Comparison of ENCODE assay signal across 9 mouse cellular contexts in genomic region chr3:96565105-96565504, GRCm38 (mm10). TPM values are rescaled to one million over a fixed set of nuclear protein-coding genes. Genes with fewer than 3 reads are reported as not detected.
DNase-seq lines count a peak whose midpoint lies in the region; ATAC-seq lines count a peak whose summit lies in the region.
"Had no signal": no experiment of that assay in that cellular context is flagged by ENCODE, and none has a peak within 500 bp of the region (broad histone marks: within the 10 kb centered on the region; RNA-seq: fewer than 3 reads in every experiment).

No protein-coding gene starts in this region.

- H3K36me3 ChIP-seq in kidney, embryonic 15.5 days = peaks cover 15% of the 10 kb centered on the region
- H3K36me3 ChIP-seq in liver, embryonic 12.5 days = peaks cover 14% of the 10 kb centered on the region

- peak overlapping the region; percentile 90 for H3K27ac ChIP-seq in kidney, embryonic 15.5 days
- H3K27ac ChIP-seq in brown adipose tissue, adult 24 weeks (replicated peaks; ENCODE audit: low read depth, low read length) = peak overlapping the region; percentile 99
- peak overlapping the region; percentile 59 for H3K27ac ChIP-seq in liver, embryonic 12.5 days

- H3K9me3 ChIP-seq in kidney, embryonic 15.5 days (replicated peaks) = no peaks in the 10 kb centered on the region
- H3K9me3 ChIP-seq in liver, embryonic 12.5 days (replicated peaks) = no peaks in the 10 kb centered on the region

- ATAC-seq in kidney, embryonic 15.5 days (replicated peaks; ENCODE audit: low FRiP score) = no peak
- no peak for ATAC-seq in liver, embryonic 12.5 days

- WGBS in kidney, embryonic 15.5 days = 82% methylated on average over 3 of the region's 3 CpGs
- WGBS in liver, embryonic 12.5 days (ENCODE audit: insufficient replicate concordance) = 56% methylated on average over 3 of the region's 3 CpGs

- peaks cover 66% of the 10 kb centered on the region for H3K4me1 ChIP-seq in kidney, embryonic 15.5 days
- peaks cover 44% of the 10 kb centered on the region for H3K4me1 ChIP-seq in brown adipose tissue, adult 24 weeks (ENCODE audit: control insufficient read depth, insufficient read depth, insufficient read length, low read length)
- H3K4me1 ChIP-seq in liver, embryonic 12.5 days = peaks cover 65% of the 10 kb centered on the region

- no peak overlapping the region for H3K4me3 ChIP-seq in kidney, embryonic 15.5 days (replicated peaks)
- no peak overlapping the region for H3K4me3 ChIP-seq in brown adipose tissue, adult 24 weeks (ENCODE audit: insufficient read depth, low read depth, low read length)
- H3K4me3 ChIP-seq in liver, embryonic 12.5 days = no peak overlapping the region

- H3K9ac ChIP-seq in kidney, embryonic 15.5 days = no peak overlapping the region
- peak overlapping the region; percentile 55; the same call in 1 of the 2 replicates for H3K9ac ChIP-seq in liver, embryonic 12.5 days

- H3K27me3 ChIP-seq in kidney, embryonic 15.5 days = no peaks in the 10 kb centered on the region
- no peaks in the 10 kb centered on the region; the same call in 1 of the 2 replicates for H3K27me3 ChIP-seq in liver, embryonic 12.5 days (replicated peaks)

- no peak for DNase-seq in kidney, postnatal 4 days
- peak; percentile 80 for DNase-seq in ES-CJ7 (ENCODE audit: low read depth, low spot score)
- DNase-seq in urinary bladder, postnatal 14 days (ENCODE audit: low spot score) = no peak
- no peak for DNase-seq in natural killer cell, adult 2 months (ENCODE audit: low spot score in 2 of 2)
- no peak for DNase-seq in frontal cortex, postnatal 10 days (ENCODE audit: low spot score in 2 of 2)
- DNase-seq: cerebellum, adult 9-11 months had no signal

- H3K4me2 ChIP-seq in kidney, embryonic 15.5 days = peak overlapping the region; percentile 32; the same call in 1 of the 2 replicates
- H3K4me2 ChIP-seq in liver, embryonic 12.5 days = peak overlapping the region; percentile 49

RNA-seq across cellular contexts. Expression of gene Txnip, which starts 7.3 kb away (rescaled TPM):
- 144 and 153 TPM in 2 replicates for polyA plus RNA-seq in kidney, embryonic 15.5 days (2015; fragmentation: Nextera tagmentation; extraction: Ambion mirVana)
- polyA plus RNA-seq in brown adipose tissue, adult 24 weeks (2012; ENCODE audit: insufficient read depth, insufficient read length, missing spikeins) = 1,091 and 1,303 TPM in 2 replicates
- polyA plus RNA-seq in liver, embryonic 12.5 days (2016; fragmentation: Nextera tagmentation; extraction: Ambion mirVana) = 28.6 and 29.9 TPM in 2 replicates

RNA-seq across cellular contexts. Expression of gene Gm16253, which starts 11.7 kb away (rescaled TPM):
- polyA plus RNA-seq in kidney, embryonic 15.5 days (2015; fragmentation: Nextera tagmentation; extraction: Ambion mirVana) = 2.1 TPM in 2 replicates
- not detected in 2 replicates for polyA plus RNA-seq in brown adipose tissue, adult 24 weeks (2012; ENCODE audit: insufficient read depth, insufficient read length, missing spikeins)
- 0.24 and 0.26 TPM in 2 replicates for polyA plus RNA-seq in liver, embryonic 12.5 days (2016; fragmentation: Nextera tagmentation; extraction: Ambion mirVana)

RNA-seq across cellular contexts. Expression of gene Polr3gl, which starts 28.9 kb away (rescaled TPM):
- polyA plus RNA-seq in kidney, embryonic 15.5 days (2015; fragmentation: Nextera tagmentation; extraction: Ambion mirVana) = 38.1 and 39.8 TPM in 2 replicates
- polyA plus RNA-seq in brown adipose tissue, adult 24 weeks (2012; ENCODE audit: insufficient read depth, insufficient read length, missing spikeins) = 39.0 and 72.4 TPM in 2 replicates
- 16.7 and 19.8 TPM in 2 replicates for polyA plus RNA-seq in liver, embryonic 12.5 days (2016; fragmentation: Nextera tagmentation; extraction: Ambion mirVana)

RNA-seq across cellular contexts. Expression of gene Ankrd34a, which starts 31.3 kb away (rescaled TPM):
- 1.8 and 2.8 TPM in 2 replicates for polyA plus RNA-seq in kidney, embryonic 15.5 days (2015; fragmentation: Nextera tagmentation; extraction: Ambion mirVana)
- not detected in 2 replicates for polyA plus RNA-seq in brown adipose tissue, adult 24 weeks (2012; ENCODE audit: insufficient read depth, insufficient read length, missing spikeins)
- polyA plus RNA-seq in liver, embryonic 12.5 days (2016; fragmentation: Nextera tagmentation; extraction: Ambion mirVana) = 0.33 and 0.44 TPM in 2 replicates

RNA-seq across cellular contexts. Expression of gene Lix1l, which starts 35.8 kb away (rescaled TPM):
- polyA plus RNA-seq in kidney, embryonic 15.5 days (2015; fragmentation: Nextera tagmentation; extraction: Ambion mirVana) = 6.5 and 8.0 TPM in 2 replicates
- 10.0 and 11.0 TPM in 2 replicates for polyA plus RNA-seq in brown adipose tissue, adult 24 weeks (2012; ENCODE audit: insufficient read depth, insufficient read length, missing spikeins)
- 0.92 and 1.2 TPM in 2 replicates for polyA plus RNA-seq in liver, embryonic 12.5 days (2016; fragmentation: Nextera tagmentation; extraction: Ambion mirVana)
